Mouse (Mus musculus): ENCODE measurements around the gene Slc35f5.

DNA sequence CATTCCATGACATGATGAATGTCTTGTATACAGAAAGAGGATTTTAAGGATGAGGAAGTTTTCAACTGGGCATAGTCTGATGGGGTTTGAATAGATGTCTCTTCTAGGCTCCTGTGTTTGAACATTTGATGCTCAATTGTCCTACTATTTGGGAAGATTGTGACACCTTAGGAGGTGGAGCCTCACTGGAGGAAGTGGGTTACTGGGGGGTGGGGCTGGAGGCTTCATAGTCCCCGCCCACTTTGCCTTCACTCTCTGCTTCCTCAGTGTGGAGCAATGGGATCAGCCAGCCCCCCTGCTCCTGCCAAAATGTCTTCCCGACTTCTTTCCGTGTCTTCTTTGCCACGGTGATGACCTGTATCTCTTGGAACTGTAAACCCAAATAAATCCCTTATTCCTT is 43.2 kb downstream of the Slc35f5 start:
- no peak for TF ChIP-seq TAL1 (conservative IDR thresholded peaks at IDR 0.05; ENCODE audit: low read depth, low read length)
- no peak for TF ChIP-seq CTCF (IDR thresholded peaks at IDR 0.05; ENCODE audit: low read depth, low read length)
- no peak for TF ChIP-seq GATA1 (IDR thresholded peaks at IDR 0.05; ENCODE audit: borderline replicate concordance, low read length)
